Mouse (Mus musculus) CH12.LX (cell line): ENCODE data around the gene Mmp7. TPM values are rescaled to one million over a fixed set of nuclear protein-coding genes. Genes with fewer than 3 reads are reported as not detected.

Source experiments
- DNase-seq: peaks from one replicate; pipeline ENCODE4 v3.0.0-alpha.2; 2013; ENCODE audit errors: extremely low read depth
- H3K27ac ChIP-seq: 2 replicates; pipeline ENCODE4 v1.5.1; 2012; ENCODE audit warnings: low read depth, mild to moderate bottlenecking, control low read depth, moderate library complexity; ENCODE audit not compliant: insufficient read depth
- H3K27me3 ChIP-seq: replicated peaks from 2 replicates; pipeline ENCODE3; 2012; ENCODE audit warnings: inconsistent platforms
- H3K36me3 ChIP-seq, 2 experiments: replicated peaks in 1 of 2; 2 replicates each; pipeline versions ENCODE3 to v1.6.1; 2012; ENCODE audit warnings: inconsistent platforms in 1 of 2, low read length in 1 of 2, mild to moderate bottlenecking in 1 of 2, mixed read lengths in 1 of 2, moderate library complexity in 1 of 2; ENCODE audit not compliant: control insufficient read depth in 1 of 2, insufficient read depth in 1 of 2
- H3K4me1 ChIP-seq, 2 experiments: 2 replicates each; pipeline ENCODE4 v1.6.1; 2012; ENCODE audit warnings: inconsistent platforms in 1 of 2, moderate library complexity in 1 of 2; ENCODE audit not compliant: insufficient read depth in 2 of 2, control insufficient read depth in 1 of 2
- H3K4me2 ChIP-seq: 2 replicates; pipeline ENCODE4 v1.6.1; 2012; ENCODE audit warnings: low read depth, mild to moderate bottlenecking, control low read depth; ENCODE audit not compliant: poor library complexity, insufficient read depth, severe bottlenecking
- H3K4me3 ChIP-seq, 3 experiments: fragments of 150-350 bp in 1 of 3; sonication (generic) in 1 of 3; replicated peaks in 1 of 3; 2 replicates each; pipeline versions ENCODE3 to v1.5.1; 2011 to 2012; ENCODE audit warnings: low read depth in 2 of 3, low read length in 2 of 3, mild to moderate bottlenecking in 2 of 3, moderate library complexity in 2 of 3, control low read depth in 1 of 3, improper control_type of control experiment in 1 of 3, inconsistent platforms in 1 of 3, mixed read lengths in 1 of 3; ENCODE audit not compliant: poor library complexity in 1 of 3
- H3K79me2 ChIP-seq: replicated peaks from 2 replicates; pipeline ENCODE4 v1.6.1; 2012; ENCODE audit warnings: mild to moderate bottlenecking, moderate library complexity; ENCODE audit not compliant: control insufficient read depth, poor library complexity, insufficient read depth, severe bottlenecking; ENCODE audit errors: extremely low read depth
- H3K9ac ChIP-seq: 2 replicates; pipeline ENCODE4 v1.6.1; 2012; ENCODE audit warnings: low read depth, mild to moderate bottlenecking, control low read depth, moderate library complexity; ENCODE audit not compliant: insufficient read depth
- H3K9me3 ChIP-seq: replicated peaks from 2 replicates; pipeline ENCODE3; 2012; ENCODE audit warnings: low read length, inconsistent platforms, mixed read lengths
- CHD1 ChIP-seq: IDR thresholded peaks from 2 replicates; pipeline ENCODE4 v1.6.1; 2012; ENCODE audit warnings: low read depth, low read length, improper control_type of control experiment, inconsistent platforms
- CHD2 ChIP-seq: IDR thresholded peaks from 2 replicates; pipeline ENCODE4 v1.6.1; 2011; ENCODE audit warnings: low read length, improper control_type of control experiment
- CTCF ChIP-seq, 2 experiments: IDR thresholded peaks in 1 of 2; conservative IDR thresholded peaks in 1 of 2; 2 replicates each; pipeline ENCODE4 v1.5.1; 2011 to 2012; ENCODE audit warnings: low read depth in 2 of 2, low read length in 2 of 2, improper control_type of control experiment in 1 of 2, inconsistent platforms in 1 of 2, mild to moderate bottlenecking in 1 of 2, moderate library complexity in 1 of 2
- ELF1 ChIP-seq: IDR thresholded peaks from 2 replicates; pipeline ENCODE4 v1.6.1; 2014; ENCODE audit warnings: low read depth, mild to moderate bottlenecking, inconsistent platforms, low read length, improper control_type of control experiment
- EP300 ChIP-seq: IDR thresholded peaks from 2 replicates; pipeline ENCODE4 v1.6.1; 2011; ENCODE audit warnings: low read length, improper control_type of control experiment
- GABPA ChIP-seq: IDR thresholded peaks from 2 replicates; pipeline ENCODE4 v1.6.1; 2012; ENCODE audit warnings: low read depth, low read length, improper control_type of control experiment, inconsistent platforms; ENCODE audit not compliant: insufficient replicate concordance
- IRF4 ChIP-seq: IDR thresholded peaks from 2 replicates; pipeline ENCODE4 v1.6.1; 2014; ENCODE audit warnings: low read depth, mild to moderate bottlenecking, inconsistent platforms, low read length, improper control_type of control experiment
- JUN ChIP-seq: IDR thresholded peaks from 2 replicates; pipeline ENCODE4 v1.6.1; 2011; ENCODE audit warnings: low read depth, mild to moderate bottlenecking, low read length, improper control_type of control experiment, moderate library complexity; ENCODE audit not compliant: insufficient read depth
- JUND ChIP-seq: conservative IDR thresholded peaks from 2 replicates; pipeline ENCODE4 v1.6.1; 2011; ENCODE audit warnings: low read depth, low read length, improper control_type of control experiment
- KAT2A ChIP-seq: IDR thresholded peaks from 2 replicates; pipeline ENCODE4 v1.6.1; 2012; ENCODE audit warnings: low read length, improper control_type of control experiment, inconsistent platforms; ENCODE audit not compliant: insufficient replicate concordance
- MAX ChIP-seq: IDR thresholded peaks from 2 replicates; pipeline ENCODE4 v1.6.1; 2011; ENCODE audit warnings: low read length, improper control_type of control experiment
- MXI1 ChIP-seq: IDR thresholded peaks from 2 replicates; pipeline ENCODE4 v1.6.1; 2011; ENCODE audit warnings: mild to moderate bottlenecking, low read depth, low read length, improper control_type of control experiment
- NELFE ChIP-seq: IDR thresholded peaks from 2 replicates; pipeline ENCODE4 v1.6.1; 2011; ENCODE audit warnings: low read depth, low read length, improper control_type of control experiment
- POLR2A ChIP-seq: IDR thresholded peaks from 2 replicates; pipeline ENCODE4 v1.6.1; 2011; ENCODE audit warnings: low read depth, mild to moderate bottlenecking, improper control_type of control experiment, low read length
- POLR2AphosphoS2 ChIP-seq: IDR thresholded peaks from 2 replicates; pipeline ENCODE4 v1.6.1; 2011; ENCODE audit warnings: low read depth, low read length, improper control_type of control experiment
- SMC3 ChIP-seq: IDR thresholded peaks from 2 replicates; pipeline ENCODE4 v1.6.1; 2011; ENCODE audit warnings: low read depth, low read length, improper control_type of control experiment
- TBP ChIP-seq: conservative IDR thresholded peaks from 2 replicates; pipeline ENCODE4 v1.6.1; 2011; ENCODE audit warnings: low read depth, low read length, improper control_type of control experiment
- TCF12 ChIP-seq: IDR thresholded peaks from 2 replicates; pipeline ENCODE4 v1.6.1; 2014; ENCODE audit warnings: low read depth, mild to moderate bottlenecking, inconsistent platforms, low read length, improper control_type of control experiment
- USF1 ChIP-seq: IDR thresholded peaks from 2 replicates; pipeline ENCODE4 v1.6.1; 2014; ENCODE audit warnings: low read depth, mild to moderate bottlenecking, inconsistent platforms, low read length, improper control_type of control experiment
- USF2 ChIP-seq: conservative IDR thresholded peaks from 2 replicates; pipeline ENCODE4 v1.6.1; 2011; ENCODE audit warnings: low read depth, low read length, improper control_type of control experiment
- ZMIZ1 ChIP-seq: IDR thresholded peaks from 2 replicates; pipeline ENCODE4 v1.6.1; 2012; ENCODE audit warnings: low read depth, mild to moderate bottlenecking, inconsistent platforms, low read length, improper control_type of control experiment
- ZNF384 ChIP-seq: IDR thresholded peaks from 2 replicates; pipeline ENCODE4 v1.6.1; 2012; ENCODE audit warnings: low read depth, low read length, improper control_type of control experiment, inconsistent platforms
- dilution Hi-C: fragments of 300-500 bp; cut with MboI; formaldehyde crosslinking; loops from 2 replicates; pipeline ENCODE4 v1.14.3; 2020; ENCODE audit warnings: low sequenced_read_pairs; ENCODE audit not compliant: extremely low pct_unique_long_range_greater_than_20kb, extremely low pct_ligation_motif_present
- in situ Hi-C: fragments of 300-500 bp; cut with MboI; formaldehyde crosslinking; loops from 3 replicates; pipeline ENCODE4 v1.14.3; 2019; ENCODE audit warnings: low sequenced_read_pairs, low pct_ligation_motif_present, low pct_unique_long_range_greater_than_20kb, mixed read lengths
- polyA plus RNA-seq: library from polyadenylated mRNA; unstranded; fragments of >175 nt; gene quantifications from 2 replicates; pipeline ENCODE4 v1.2.1, GENCODE M21; 2012; ENCODE audit warnings: low read depth; ENCODE audit not compliant: insufficient read length
- total RNA-seq, 2 experiments: library from RNA; depleted of rRNA; stranded (reverse); fragments of 300-350 nt in 1 of 2; fragments of >200 nt in 1 of 2; gene quantifications; 2 replicates each; pipeline ENCODE4 v1.2.3; 2012 to 2014

Gene Mmp7
- total and polyA plus RNA-seq, 3 experiments = not detected

GRCm38 (mm10) chr9:7686024-7686423 is 5.9 kb upstream of the Mmp7 start (continued):
- no peak for TF ChIP-seq CHD1
- TF ChIP-seq IRF4 = peak; percentile 90
- no peak for TF ChIP-seq JUND
- no peak for TF ChIP-seq JUN
- TF ChIP-seq MAX = no peak
- TF ChIP-seq POLR2A = no peak
- TF ChIP-seq MXI1 = no peak; the same call in 1 of the 2 replicates
- TF ChIP-seq CTCF (conservative IDR thresholded peaks at IDR 0.05 in 1 of 2, IDR thresholded peaks at IDR 0.05 in 1 of 2; ENCODE audit: low read depth in 2 of 2, low read length in 2 of 2) = no peak
- no peak for TF ChIP-seq GABPA
- no peak for TF ChIP-seq TBP
- no peak for TF ChIP-seq ZMIZ1
- TF ChIP-seq SMC3 = no peak

GRCm38 (mm10) chr9:7689799-7690198 is 2.1 kb upstream of the Mmp7 start:
- Histone ChIP-seq H3K4me1 (peaks cover 8 to 15% of the 10 kb centered on the region in 2 experiments; a peak in 3 of 4 replicates), H3K79me2 (no peaks in the 10 kb centered on the region), H3K9me3 (no peaks in the 10 kb centered on the region), H3K27ac (no peak overlapping the region), H3K27me3 (no peaks in the 10 kb centered on the region), H3K4me2 (no peak overlapping the region), H3K9ac (no peak overlapping the region), H3K4me3 (no peak overlapping the region), H3K36me3 (no peaks in the 10 kb centered on the region)
- TF ChIP-seq ZMIZ1 (no peak), IRF4 (no peak), USF1 (no peak), GABPA (no peak), POLR2AphosphoS2 (no peak), KAT2A (no peak), USF2 (no peak), TCF12 (no peak), JUN (no peak), POLR2A (no peak), ELF1 (no peak), MAX (no peak), NELFE (no peak), MXI1 (no peak), ZNF384 (no peak), SMC3 (no peak), CHD2 (no peak), EP300 (no peak)
- dilution Hi-C loops (no loop called here), in situ Hi-C loops (no loop called here)
- no peak for DNase-seq
